In genomic region chr8:84148531-84148850, GRCm38 (mm10) we compare ENCODE assay signal across 8 mouse cellular contexts. TPM values are rescaled to one million over a fixed set of nuclear protein-coding genes. Genes with fewer than 3 reads are reported as not detected.
DNase-seq lines count a peak whose midpoint lies in the region; ATAC-seq and TF ChIP-seq lines count a peak whose summit lies in the region.

No protein-coding gene starts in this region.

- intact Hi-C loops in left cerebral cortex, adult 2 months (cut with DNase I), result no loop called here
- intact Hi-C loops in left cerebral cortex, postnatal 25 days (cut with DNase I), result no loop called here
- intact Hi-C loops in left cerebral cortex, postnatal 4 days (cut with DNase I), result no loop called here

- no peak overlapping the region for H3K27ac ChIP-seq in left cerebral cortex, adult 2 months
- H3K27ac ChIP-seq in heart, embryonic 16.5 days (ENCODE audit: low read length), result no peak overlapping the region
- H3K27ac ChIP-seq in limb, embryonic 15.5 days, result 0 out of 2 replicates have a peak overlapping the region, but pooled peaks have one; percentile 22
- H3K27ac ChIP-seq in stomach, embryonic 15.5 days, result no peak overlapping the region

- DNase-seq in left cerebral cortex, adult 2 months (ENCODE audit: extremely low spot score in 1 of 2, low spot score in 2 of 2), result no peak
- DNase-seq in left cerebral cortex, postnatal 25 days (ENCODE audit: low spot score in 2 of 2), result no peak
- no peak for DNase-seq in layer of hippocampus, adult 11-12 months (ENCODE audit: low spot score)
- DNase-seq in thymus, postnatal 36 days, result no peak
- DNase-seq in left cerebral cortex, postnatal 4 days, result no peak

- peaks cover 5% of the 10 kb centered on the region for H3K36me3 ChIP-seq in heart, embryonic 16.5 days (ENCODE audit: control insufficient read depth, insufficient read depth)
- peaks cover 15% of the 10 kb centered on the region for H3K36me3 ChIP-seq in limb, embryonic 15.5 days
- peaks cover 13% of the 10 kb centered on the region for H3K36me3 ChIP-seq in stomach, embryonic 15.5 days

- H3K4me3 ChIP-seq in left cerebral cortex, adult 2 months, result peak overlapping the region; percentile 60
- H3K4me3 ChIP-seq in heart, embryonic 16.5 days (ENCODE audit: low read length), result peak overlapping the region; percentile 85
- H3K4me3 ChIP-seq in limb, embryonic 15.5 days, result peak overlapping the region; percentile 77; the same call in 1 of the 2 replicates
- H3K4me3 ChIP-seq in stomach, embryonic 15.5 days (replicated peaks), result peak overlapping the region; percentile 73; the same call in 1 of the 2 replicates

- H3K27me3 ChIP-seq in heart, embryonic 16.5 days (ENCODE audit: control insufficient read depth, insufficient read depth, low read length), result no peaks in the 10 kb centered on the region
- no peaks in the 10 kb centered on the region for H3K27me3 ChIP-seq in limb, embryonic 15.5 days
- no peaks in the 10 kb centered on the region for H3K27me3 ChIP-seq in stomach, embryonic 15.5 days (replicated peaks)

- H3K9ac ChIP-seq in heart, embryonic 16.5 days (ENCODE audit: low read length), result peak overlapping the region; percentile 89
- no peak overlapping the region for H3K9ac ChIP-seq in limb, embryonic 15.5 days
- no peak overlapping the region for H3K9ac ChIP-seq in stomach, embryonic 15.5 days

- no peaks in the 10 kb centered on the region for H3K9me3 ChIP-seq in heart, embryonic 16.5 days (replicated peaks; ENCODE audit: control insufficient read depth, low read length)
- no peaks in the 10 kb centered on the region for H3K9me3 ChIP-seq in limb, embryonic 15.5 days
- H3K9me3 ChIP-seq in stomach, embryonic 15.5 days, result no peaks in the 10 kb centered on the region

- TF ChIP-seq CTCF in left cerebral cortex, adult 2 months (IDR thresholded peaks at IDR 0.05), result no peak

- H3K4me1 ChIP-seq in heart, embryonic 16.5 days (ENCODE audit: control insufficient read depth, insufficient read depth, low read length), result peaks cover 14% of the 10 kb centered on the region
- H3K4me1 ChIP-seq in limb, embryonic 15.5 days, result peaks cover 26% of the 10 kb centered on the region
- H3K4me1 ChIP-seq in stomach, embryonic 15.5 days, result peaks cover 18% of the 10 kb centered on the region

- peak overlapping the region; percentile 89 for H3K4me2 ChIP-seq in heart, embryonic 16.5 days (ENCODE audit: low read depth, low read length)
- peak overlapping the region; percentile 91 for H3K4me2 ChIP-seq in limb, embryonic 15.5 days
- H3K4me2 ChIP-seq in stomach, embryonic 15.5 days, result peak overlapping the region; percentile 92

- ATAC-seq in heart, embryonic 16.5 days (replicated peaks; ENCODE audit: extremely low read depth, insufficient read depth, low FRiP score), result no peak
- ATAC-seq in limb, embryonic 15.5 days (ENCODE audit: insufficient number of reproducible peaks, low FRiP score, low TSS enrichment, low read depth), result no peak; the same call in 1 of the 2 replicates
- ATAC-seq in stomach, embryonic 15.5 days (ENCODE audit: insufficient read depth, low FRiP score, low read depth), result no peak

- 58% methylated on average over 5 of the region's 5 CpGs for WGBS in heart, embryonic 16.5 days
- WGBS in limb, embryonic 15.5 days, result 89% methylated on average over 5 of the region's 5 CpGs
- 80% methylated on average over 5 of the region's 5 CpGs for WGBS in stomach, embryonic 15.5 days

RNA-seq across cellular contexts. Expression of gene 4930432K21Rik, which starts 0.7 kb away (rescaled TPM):
- 1 to 10 TPM; 2.0 to 2.8 TPM for total RNA-seq in left cerebral cortex, adult 2 months (2021)
- total RNA-seq in left cerebral cortex, postnatal 25 days (2021), result 1 to 10 TPM; 1.4 to 1.6 TPM
- 1.2 and 1.3 TPM in 2 replicates for polyA plus RNA-seq in heart, embryonic 16.5 days (2015; fragmentation: Nextera tagmentation; extraction: Ambion mirVana)
- 1.1 and 1.3 TPM in 2 replicates for polyA plus RNA-seq in limb, embryonic 15.5 days (2015; fragmentation: Nextera tagmentation; extraction: Ambion mirVana)
- 0.91 and 1.2 TPM in 2 replicates for polyA plus RNA-seq in stomach, embryonic 15.5 days (2015; fragmentation: Nextera tagmentation; extraction: Ambion mirVana)
- total RNA-seq in left cerebral cortex, postnatal 4 days (2021), result 1 to 10 TPM; 1.7 to 2.1 TPM

RNA-seq across cellular contexts. Expression of gene Cc2d1a, which starts 0.8 kb away (rescaled TPM):
- 10 to 100 TPM; 49.9 to 52.2 TPM for total RNA-seq in left cerebral cortex, adult 2 months (2021)
- total RNA-seq in left cerebral cortex, postnatal 25 days (2021), result 10 to 100 TPM; 46.6 to 49.4 TPM
- 14.8 and 15.4 TPM in 2 replicates for polyA plus RNA-seq in heart, embryonic 16.5 days (2015; fragmentation: Nextera tagmentation; extraction: Ambion mirVana)
- 28.5 and 29.2 TPM in 2 replicates for polyA plus RNA-seq in limb, embryonic 15.5 days (2015; fragmentation: Nextera tagmentation; extraction: Ambion mirVana)
- 22.2 and 22.7 TPM in 2 replicates for polyA plus RNA-seq in stomach, embryonic 15.5 days (2015; fragmentation: Nextera tagmentation; extraction: Ambion mirVana)
- total RNA-seq in left cerebral cortex, postnatal 4 days (2021), result 10 to 100 TPM; 74.9 to 80.8 TPM

RNA-seq across cellular contexts. Expression of gene Podnl1, which starts 22.7 kb away (rescaled TPM):
- not detected for total RNA-seq in left cerebral cortex, adult 2 months (2021)
- not detected for total RNA-seq in left cerebral cortex, postnatal 25 days (2021)
- 0.17 and 0.37 TPM in 2 replicates for polyA plus RNA-seq in heart, embryonic 16.5 days (2015; fragmentation: Nextera tagmentation; extraction: Ambion mirVana)
- 2.0 and 2.2 TPM in 2 replicates for polyA plus RNA-seq in limb, embryonic 15.5 days (2015; fragmentation: Nextera tagmentation; extraction: Ambion mirVana)
- polyA plus RNA-seq in stomach, embryonic 15.5 days (2015; fragmentation: Nextera tagmentation; extraction: Ambion mirVana), result 0.36 and 0.39 TPM in 2 replicates
- not detected for total RNA-seq in left cerebral cortex, postnatal 4 days (2021)

RNA-seq across cellular contexts. Expression of gene Nanos3, which starts 36.5 kb away (rescaled TPM):
- total RNA-seq in left cerebral cortex, adult 2 months (2021), result 1 to 10 TPM; 2.0 to 3.0 TPM
- total RNA-seq in left cerebral cortex, postnatal 25 days (2021), result 1 to 10 TPM; 2.6 to 3.2 TPM
- polyA plus RNA-seq in heart, embryonic 16.5 days (2015; fragmentation: Nextera tagmentation; extraction: Ambion mirVana), result 1.5 and 1.6 TPM in 2 replicates
- 1.8 and 3.0 TPM in 2 replicates for polyA plus RNA-seq in limb, embryonic 15.5 days (2015; fragmentation: Nextera tagmentation; extraction: Ambion mirVana)
- 1.7 and 2.3 TPM in 2 replicates for polyA plus RNA-seq in stomach, embryonic 15.5 days (2015; fragmentation: Nextera tagmentation; extraction: Ambion mirVana)
- total RNA-seq in left cerebral cortex, postnatal 4 days (2021), result 10 to 100 TPM in 1 of 2 experiments, 1 to 10 TPM in 1; 8.1 to 11.4 TPM

RNA-seq across cellular contexts. Expression of gene Dcaf15, which starts 43.9 kb away (rescaled TPM):
- 10 to 100 TPM; 17.9 to 18.0 TPM for total RNA-seq in left cerebral cortex, adult 2 months (2021)
- 10 to 100 TPM; 16.8 to 18.4 TPM for total RNA-seq in left cerebral cortex, postnatal 25 days (2021)
- polyA plus RNA-seq in heart, embryonic 16.5 days (2015; fragmentation: Nextera tagmentation; extraction: Ambion mirVana), result 5.4 and 6.0 TPM in 2 replicates
- 6.8 and 8.7 TPM in 2 replicates for polyA plus RNA-seq in limb, embryonic 15.5 days (2015; fragmentation: Nextera tagmentation; extraction: Ambion mirVana)
- 6.8 and 7.7 TPM in 2 replicates for polyA plus RNA-seq in stomach, embryonic 15.5 days (2015; fragmentation: Nextera tagmentation; extraction: Ambion mirVana)
- 10 to 100 TPM; 49.1 to 49.7 TPM for total RNA-seq in left cerebral cortex, postnatal 4 days (2021)
